Mouse (Mus musculus) midbrain, postnatal 0 days (tissue): Measurements from ENCODE around the gene Prr15l. TPM values are rescaled to one million over a fixed set of nuclear protein-coding genes. Genes with fewer than 3 reads are reported as not detected.
A peak's percentile ranks its signal among the peaks of the same experiment; 100 is the strongest.

Experiments used
- ATAC-seq: fragments of 200-750 bp; cut with Nextera tagmentation; 2 replicates; pipeline ENCODE4 v1.8.0; 2017; ENCODE audit warnings: moderate number of reproducible peaks, mild to moderate bottlenecking, moderate TSS enrichment, moderate library complexity; ENCODE audit not compliant: low FRiP score
- DNase-seq: peaks from one replicate; pipeline ENCODE4 v3.0.0-alpha.2; 2015; ENCODE audit warnings: low spot score
- H3K27ac ChIP-seq: fragments of 300-500 bp; sonication (generic); 2 replicates; pipeline ENCODE4 v1.5.1; 2014; ENCODE audit warnings: low read depth, mild to moderate bottlenecking, low read length, mixed read lengths
- H3K27me3 ChIP-seq: fragments of 300-500 bp; sonication (generic); 2 replicates; pipeline ENCODE4 v1.6.1; 2014; ENCODE audit warnings: low read length, control low read depth, mixed read lengths; ENCODE audit not compliant: insufficient read depth
- H3K36me3 ChIP-seq: fragments of 300-500 bp; sonication (generic); 2 replicates; pipeline ENCODE4 v1.6.1; 2014; ENCODE audit warnings: low read length, control low read depth, mixed read lengths; ENCODE audit not compliant: insufficient read depth
- H3K4me1 ChIP-seq: fragments of 300-500 bp; sonication (generic); 2 replicates; pipeline ENCODE4 v1.6.1; 2014; ENCODE audit warnings: mild to moderate bottlenecking, control low read depth, antibody characterized with exemption, low read length, mixed read lengths; ENCODE audit not compliant: insufficient read depth
- H3K4me2 ChIP-seq: fragments of 300-500 bp; sonication (generic); 2 replicates; pipeline ENCODE4 v1.6.1; 2014; ENCODE audit warnings: low read depth, mild to moderate bottlenecking, low read length, mixed read lengths; ENCODE audit not compliant: poor library complexity, severe bottlenecking
- H3K4me3 ChIP-seq: fragments of 300-500 bp; sonication (generic); 2 replicates; pipeline ENCODE4 v1.5.1; 2014; ENCODE audit warnings: low read depth, mild to moderate bottlenecking, low read length, moderate library complexity
- H3K9ac ChIP-seq: fragments of 300-500 bp; sonication (generic); replicated peaks from 2 replicates; pipeline ENCODE4 v1.6.1; 2014; ENCODE audit warnings: mild to moderate bottlenecking, low read length, moderate library complexity, mixed read lengths; ENCODE audit not compliant: poor library complexity, severe bottlenecking
- H3K9me3 ChIP-seq: fragments of 300-500 bp; sonication (generic); 2 replicates; pipeline ENCODE4 v1.6.1; 2016; ENCODE audit warnings: low read length, control low read depth
- CTCF ChIP-seq: IDR thresholded peaks from 2 replicates; pipeline ENCODE4 v1.5.1; 2016; ENCODE audit warnings: antibody characterized with exemption, mild to moderate bottlenecking
- WGBS: fragments of 180-500 bp; shearing (Covaris S2); extraction: QIAGEN DNeasy Blood & Tissue Kit; methylation state at CpG from one replicate; pipeline ENCODE4 v1.1.7; 2014; 5-methylcytosine and 5-hydroxymethylcytosine counted together
- polyA plus RNA-seq: library from polyadenylated mRNA; unstranded; fragments of >200 nt; fragmentation: Nextera tagmentation; extraction: Ambion mirVana; gene quantifications from 2 replicates; pipeline ENCODE4 v1.2.1, GENCODE M21; 2015
- total RNA-seq: library from RNA; depleted of rRNA; stranded (reverse); fragments of >200 nt; gene quantifications from 2 replicates; pipeline ENCODE4 v1.2.3, GENCODE M21; 2014; rRNA removed

Prr15l gene
- total and polyA plus RNA-seq, 2 experiments from 2014 or later: 0.27 to 0.51 TPM

GRCm38 (mm10) chr11:96982355-96982754 is 54.5 kb downstream of the Prr15l start:
- ATAC-seq (no peak), DNase-seq (peak; percentile 83)
- Histone ChIP-seq H3K4me2 (no peak overlapping the region; the same call in 1 of the 2 replicates), H3K4me1 (no peaks in the 10 kb centered on the region; the same call in 1 of the 2 replicates), H3K4me3 (no peak overlapping the region), H3K36me3 (no peaks in the 10 kb centered on the region), H3K27ac (no peak overlapping the region), H3K27me3 (0 out of 2 replicates have a peak, but pooled peaks cover 3% of the 10 kb centered on the region), H3K9me3 (no peaks in the 10 kb centered on the region), H3K9ac (0 out of 2 replicates have a peak overlapping the region, but pooled peaks have one; percentile 19)
- TF ChIP-seq CTCF: peak; percentile 95
- WGBS: 6% methylated on average over 7 of the region's 7 CpGs

GRCm38 (mm10) chr11:96982859-96983258 is 55.0 kb downstream of the Prr15l start, which contains the start of gene Sp2:
Gene Sp2 (minus strand): TSS chr11:96982959.
- 0 out of 2 replicates have a peak within 1 kb of the TSS, but pooled peaks have one; percentile 19 for H3K9ac ChIP-seq
- H3K9me3 ChIP-seq: no peaks in the 10 kb centered on the region
- no peak for ATAC-seq

GRCm38 (mm10) chr11:96984903-96985302 is 57.0 kb downstream of the Prr15l start:
- no peak for ATAC-seq
- 21% methylated on average over 4 of the region's 4 CpGs for WGBS

More at GRCm38 (mm10) chr11:96982859-96983258, 55.0 kb downstream of the Prr15l start, which contains the start of gene Sp2:
- H3K27me3 ChIP-seq: 0 out of 2 replicates have a peak, but pooled peaks cover 3% of the 10 kb centered on the region
- no peak within 1 kb of the TSS for H3K27ac ChIP-seq
- no peak for TF ChIP-seq CTCF
- no peaks in the 10 kb centered on the region for H3K36me3 ChIP-seq
- no peak within 1 kb of the TSS for H3K4me3 ChIP-seq
- H3K4me1 ChIP-seq: no peaks in the 10 kb centered on the region; the same call in 1 of the 2 replicates
- 80% methylated on average over 7 of the region's 7 CpGs for WGBS
- DNase-seq: no peak
- H3K4me2 ChIP-seq: no peak within 1 kb of the TSS; the same call in 1 of the 2 replicates

GRCm38 (mm10) chr11:96986463-96986862 is 58.6 kb downstream of the Prr15l start:
- no peak for TF ChIP-seq CTCF
- DNase-seq (no peak), ATAC-seq (no peak)
- H3K36me3 ChIP-seq: no peaks in the 10 kb centered on the region
- no peaks in the 10 kb centered on the region for H3K9me3 ChIP-seq
- no peak overlapping the region for H3K9ac ChIP-seq
- 0 out of 2 replicates have a peak, but pooled peaks cover 3% of the 10 kb centered on the region for H3K27me3 ChIP-seq
- WGBS: 43% methylated on average over 3 of the region's 3 CpGs
- H3K27ac ChIP-seq: no peak overlapping the region
- H3K4me2 ChIP-seq: no peak overlapping the region
- no peak overlapping the region for H3K4me3 ChIP-seq
- no peaks in the 10 kb centered on the region; the same call in 1 of the 2 replicates for H3K4me1 ChIP-seq

More at GRCm38 (mm10) chr11:96984903-96985302, 57.0 kb downstream of the Prr15l start:
- Histone ChIP-seq H3K9me3 (no peaks in the 10 kb centered on the region), H3K27me3 (0 out of 2 replicates have a peak, but pooled peaks cover 3% of the 10 kb centered on the region), H3K4me1 (no peaks in the 10 kb centered on the region; the same call in 1 of the 2 replicates), H3K4me2 (no peak overlapping the region), H3K4me3 (no peak overlapping the region), H3K36me3 (no peaks in the 10 kb centered on the region), H3K27ac (no peak overlapping the region), H3K9ac (no peak overlapping the region)
- DNase-seq: no peak
- TF ChIP-seq CTCF: no peak

Other genes starting within 250 kb of the Prr15l start
- 61.6 and 61.9 TPM in 2 replicates for gene Snx11, start 150.5 kb upstream of the Prr15l start, total RNA-seq
- gene Snx11, start 150.5 kb upstream of the Prr15l start, polyA plus RNA-seq: 36.6 and 38.9 TPM in 2 replicates
- 29.0 and 38.1 TPM in 2 replicates for gene Cbx1, start 139.0 kb upstream of the Prr15l start, total RNA-seq
- gene Cbx1, start 139.0 kb upstream of the Prr15l start, polyA plus RNA-seq: 47.6 and 53.2 TPM in 2 replicates
- 86.0 and 88.0 TPM in 2 replicates for gene Nfe2l1, start 98.1 kb upstream of the Prr15l start, total RNA-seq
- gene Nfe2l1, start 98.1 kb upstream of the Prr15l start, polyA plus RNA-seq: 64.5 and 68.9 TPM in 2 replicates
- 12.7 and 12.9 TPM in 2 replicates for gene Copz2, start 78.2 kb upstream of the Prr15l start, total RNA-seq
- 16.7 and 20.3 TPM in 2 replicates for gene Copz2, start 78.2 kb upstream of the Prr15l start, polyA plus RNA-seq
- 43.6 and 48.3 TPM in 2 replicates for gene Cdk5rap3, start 11.6 kb upstream of the Prr15l start, total RNA-seq
- 83.9 and 85.1 TPM in 2 replicates for gene Cdk5rap3, start 11.6 kb upstream of the Prr15l start, polyA plus RNA-seq
- gene Pnpo, start 15.9 kb downstream of the Prr15l start, total RNA-seq: 26.9 and 28.6 TPM in 2 replicates
- gene Pnpo, start 15.9 kb downstream of the Prr15l start, polyA plus RNA-seq: 36.8 and 37.4 TPM in 2 replicates
- gene Sp2, start 54.9 kb downstream of the Prr15l start, total RNA-seq: 5.2 and 5.9 TPM in 2 replicates
- 13.4 and 13.7 TPM in 2 replicates for gene Sp2, start 54.9 kb downstream of the Prr15l start, polyA plus RNA-seq
- 0.33 and 1.1 TPM in 2 replicates for gene Sp6, start 85.3 kb downstream of the Prr15l start, total RNA-seq
- 0.43 and 0.51 TPM in 2 replicates for gene Sp6, start 85.3 kb downstream of the Prr15l start, polyA plus RNA-seq
- 19.6 and 22.3 TPM in 2 replicates for gene Scrn2, start 101.8 kb downstream of the Prr15l start, total RNA-seq
- gene Scrn2, start 101.8 kb downstream of the Prr15l start, polyA plus RNA-seq: 11.1 and 11.9 TPM in 2 replicates
- gene Lrrc46, start 113.3 kb downstream of the Prr15l start, total RNA-seq: 1.4 and 2.7 TPM in 2 replicates
- gene Lrrc46, start 113.3 kb downstream of the Prr15l start, polyA plus RNA-seq: 2.4 and 3.3 TPM in 2 replicates
- 42.1 and 67.7 TPM in 2 replicates for gene Mrpl10, start 113.5 kb downstream of the Prr15l start, total RNA-seq
- 56.6 and 63.7 TPM in 2 replicates for gene Mrpl10, start 113.5 kb downstream of the Prr15l start, polyA plus RNA-seq
- gene Osbpl7, start 122.5 kb downstream of the Prr15l start, total RNA-seq: 12.6 and 14.6 TPM in 2 replicates
- gene Osbpl7, start 122.5 kb downstream of the Prr15l start, polyA plus RNA-seq: 10.7 and 13.9 TPM in 2 replicates
- gene Tbx21, start 187.2 kb downstream of the Prr15l start, total RNA-seq: 0.11 and 0.24 TPM in 2 replicates
- gene Tbx21, start 187.2 kb downstream of the Prr15l start, polyA plus RNA-seq: 0.14 and 0.15 TPM in 2 replicates
- gene Tbkbp1, start 223.4 kb downstream of the Prr15l start, total RNA-seq: 43.9 and 45.3 TPM in 2 replicates
- 9.5 and 10.3 TPM in 2 replicates for gene Tbkbp1, start 223.4 kb downstream of the Prr15l start, polyA plus RNA-seq